Mouse (Mus musculus): ENCODE data around the gene Ttll11.

- no peak for TF ChIP-seq ZNF384 (IDR thresholded peaks at IDR 0.05; ENCODE audit: low read depth, low read length)
- TF ChIP-seq ZC3H11A (IDR thresholded peaks at IDR 0.05; ENCODE audit: borderline replicate concordance, low read depth, low read length): no peak
- TF ChIP-seq CHD2 (IDR thresholded peaks at IDR 0.05; ENCODE audit: low read depth, low read length): no peak
Observed at GRCm38 (mm10) chr2:35851420-35852163, 128.1 kb downstream of the Ttll11 start.
